13 mouse cellular contexts compared by ENCODE assay signal in the genomic region with DNA sequence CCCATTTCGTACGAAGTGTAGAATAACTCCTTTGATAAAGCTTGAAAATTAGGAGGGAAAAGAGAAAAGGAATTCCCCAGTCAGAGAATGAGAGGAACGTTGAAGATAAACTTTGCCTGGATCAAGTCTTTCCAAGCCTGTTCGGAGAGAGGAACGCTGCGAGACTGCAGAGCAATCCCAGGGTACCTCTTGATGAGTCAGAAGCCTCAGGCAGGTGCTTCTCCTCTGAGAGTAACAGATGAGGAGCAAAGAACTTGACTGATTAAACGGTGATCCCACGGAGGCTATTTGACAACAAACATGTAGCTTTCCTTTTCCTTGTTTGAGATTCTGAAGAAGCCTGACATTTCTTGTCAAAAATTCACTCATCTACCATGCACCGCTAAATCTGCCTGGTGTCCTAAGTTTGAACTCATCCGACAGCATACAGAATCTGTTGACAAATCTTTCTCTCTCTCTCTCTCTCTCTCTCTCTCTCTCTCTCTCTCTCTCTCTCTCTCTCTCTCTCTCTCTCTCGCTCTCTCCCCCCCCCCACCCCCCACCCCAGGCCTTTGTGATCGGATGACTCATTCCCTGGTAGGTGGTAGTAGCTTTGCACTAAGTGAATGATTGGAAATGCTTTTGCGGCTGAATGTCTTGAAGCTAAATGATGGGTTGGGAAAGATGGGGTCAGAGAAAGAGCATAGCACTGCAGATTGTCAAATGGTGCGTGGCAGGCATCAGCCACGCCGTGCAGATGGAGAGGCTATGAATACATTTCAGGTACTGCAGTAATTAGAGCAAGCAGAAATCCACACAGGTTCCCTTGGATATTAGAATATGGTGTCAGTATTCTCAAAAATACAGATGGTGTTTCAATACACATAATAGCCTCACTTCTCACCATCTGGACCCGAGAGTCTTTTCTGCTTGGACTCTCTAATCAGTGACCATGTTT.
A peak's percentile ranks its signal among the peaks of the same experiment; 100 is the strongest.
DNase-seq lines count a peak whose midpoint lies in the region; ATAC-seq and TF ChIP-seq lines count a peak whose summit lies in the region.
"Had no signal": no experiment of that assay in that cellular context is flagged by ENCODE, and none has a peak within 500 bp of the region (broad histone marks: within the 10 kb centered on the region; RNA-seq: fewer than 3 reads in every experiment).

No protein-coding gene starts in this region.

- no peak for TF ChIP-seq EP300 in lung, postnatal 0 days (IDR thresholded peaks at IDR 0.05)

- no peak overlapping the region for H3K4me2 ChIP-seq in forebrain, embryonic 13.5 days
- H3K4me2 ChIP-seq in midbrain, embryonic 15.5 days = no peak overlapping the region
- no peak overlapping the region for H3K4me2 ChIP-seq in lung, postnatal 0 days (replicated peaks; ENCODE audit: low read depth, low read length)
- H3K4me2 ChIP-seq: heart, embryonic 15.5 days; liver, embryonic 15.5 days had no signal

- H3K36me3 ChIP-seq in forebrain, embryonic 13.5 days (ENCODE audit: poor library complexity, severe bottlenecking) = no peaks in the 10 kb centered on the region
- H3K36me3 ChIP-seq in midbrain, embryonic 15.5 days (replicated peaks) = no peaks in the 10 kb centered on the region
- no peaks in the 10 kb centered on the region for H3K36me3 ChIP-seq in lung, postnatal 0 days (ENCODE audit: insufficient read depth, low read length)
- H3K36me3 ChIP-seq: heart, embryonic 15.5 days; liver, embryonic 15.5 days had no signal

- H3K9ac ChIP-seq in forebrain, embryonic 13.5 days = no peak overlapping the region
- no peak overlapping the region for H3K9ac ChIP-seq in midbrain, embryonic 15.5 days
- no peak overlapping the region for H3K9ac ChIP-seq in lung, postnatal 0 days (replicated peaks; ENCODE audit: low read depth)
- H3K9ac ChIP-seq: heart, embryonic 15.5 days; liver, embryonic 15.5 days had no signal

- WGBS in forebrain, embryonic 13.5 days = 65% methylated on average over 16 of the region's 17 CpGs
- whole genome bisulfite sequencing in midbrain, embryonic 15.5 days = 50% methylated on average over 16 of the region's 17 CpGs
- WGBS in lung, postnatal 0 days = 52% methylated on average over 16 of the region's 17 CpGs

- H3K27me3 ChIP-seq in forebrain, embryonic 13.5 days = no peaks in the 10 kb centered on the region
- H3K27me3 ChIP-seq in midbrain, embryonic 15.5 days (replicated peaks) = no peaks in the 10 kb centered on the region
- H3K27me3 ChIP-seq in lung, postnatal 0 days (replicated peaks; ENCODE audit: insufficient read depth, low read length) = no peaks in the 10 kb centered on the region
- H3K27me3 ChIP-seq: heart, embryonic 15.5 days; liver, embryonic 15.5 days had no signal

- peak; percentile 79 for ATAC-seq in cerebellum, adult (ENCODE audit: insufficient number of reproducible peaks, low FRiP score, low TSS enrichment)
- ATAC-seq in forebrain, embryonic 13.5 days = peak; percentile 89
- ATAC-seq in midbrain, embryonic 15.5 days (replicated peaks) = peak; percentile 83
- no peak for ATAC-seq in lung, postnatal 0 days

- no peak for TF ChIP-seq CTCF in lung, postnatal 0 days (IDR thresholded peaks at IDR 0.05)

- no peaks in the 10 kb centered on the region for H3K9me3 ChIP-seq in forebrain, embryonic 13.5 days (replicated peaks)
- H3K9me3 ChIP-seq in midbrain, embryonic 15.5 days = no peaks in the 10 kb centered on the region
- H3K9me3 ChIP-seq in lung, postnatal 0 days (ENCODE audit: low read length) = no peaks in the 10 kb centered on the region
- H3K9me3 ChIP-seq: heart, embryonic 15.5 days; liver, embryonic 15.5 days had no signal

- no peak for DNase-seq in cerebellum, postnatal 4 days (ENCODE audit: low spot score in 2 of 2)
- DNase-seq in brain, adult 2 months (ENCODE audit: low read depth, low spot score) = peak; percentile 81
- DNase-seq in spleen, postnatal 36 days (ENCODE audit: low spot score in 2 of 2) = no peak
- DNase-seq in lung, postnatal 0 days (ENCODE audit: low spot score) = no peak
- DNase-seq in heart, postnatal 36 days = no peak
- DNase-seq: adrenal gland, adult 8-10 months; spleen, adult 18-20 months had no signal

- no peak overlapping the region for H3K4me3 ChIP-seq in forebrain, embryonic 13.5 days
- H3K4me3 ChIP-seq in midbrain, embryonic 15.5 days = no peak overlapping the region
- no peak overlapping the region for H3K4me3 ChIP-seq in lung, postnatal 0 days (ENCODE audit: low read depth, low read length)
- H3K4me3 ChIP-seq: heart, embryonic 15.5 days; liver, embryonic 15.5 days; myocyte had no signal

- intact Hi-C loops in heart, postnatal 36 days (cut with DNase I) = no loop called here

- H3K4me1 ChIP-seq in forebrain, embryonic 13.5 days = no peaks in the 10 kb centered on the region
- H3K4me1 ChIP-seq in midbrain, embryonic 15.5 days = no peaks in the 10 kb centered on the region
- H3K4me1 ChIP-seq in lung, postnatal 0 days (ENCODE audit: insufficient read depth, low read depth, low read length) = no peaks in the 10 kb centered on the region
- H3K4me1 ChIP-seq: heart, embryonic 15.5 days; liver, embryonic 15.5 days had no signal

- H3K27ac ChIP-seq in forebrain, embryonic 13.5 days = no peak overlapping the region
- no peak overlapping the region for H3K27ac ChIP-seq in midbrain, embryonic 15.5 days
- no peak overlapping the region for H3K27ac ChIP-seq in lung, postnatal 0 days (ENCODE audit: low read length)
- H3K27ac ChIP-seq: heart, embryonic 15.5 days; liver, embryonic 15.5 days had no signal
